Mouse (Mus musculus): ENCODE measurements around the gene Med19.
"Not testable (repeated sequence)": the region's sequence is repeated elsewhere in the genome, so short reads cannot be mapped to it uniquely, and the experiment has no call there.

Gene Med19

DNA sequence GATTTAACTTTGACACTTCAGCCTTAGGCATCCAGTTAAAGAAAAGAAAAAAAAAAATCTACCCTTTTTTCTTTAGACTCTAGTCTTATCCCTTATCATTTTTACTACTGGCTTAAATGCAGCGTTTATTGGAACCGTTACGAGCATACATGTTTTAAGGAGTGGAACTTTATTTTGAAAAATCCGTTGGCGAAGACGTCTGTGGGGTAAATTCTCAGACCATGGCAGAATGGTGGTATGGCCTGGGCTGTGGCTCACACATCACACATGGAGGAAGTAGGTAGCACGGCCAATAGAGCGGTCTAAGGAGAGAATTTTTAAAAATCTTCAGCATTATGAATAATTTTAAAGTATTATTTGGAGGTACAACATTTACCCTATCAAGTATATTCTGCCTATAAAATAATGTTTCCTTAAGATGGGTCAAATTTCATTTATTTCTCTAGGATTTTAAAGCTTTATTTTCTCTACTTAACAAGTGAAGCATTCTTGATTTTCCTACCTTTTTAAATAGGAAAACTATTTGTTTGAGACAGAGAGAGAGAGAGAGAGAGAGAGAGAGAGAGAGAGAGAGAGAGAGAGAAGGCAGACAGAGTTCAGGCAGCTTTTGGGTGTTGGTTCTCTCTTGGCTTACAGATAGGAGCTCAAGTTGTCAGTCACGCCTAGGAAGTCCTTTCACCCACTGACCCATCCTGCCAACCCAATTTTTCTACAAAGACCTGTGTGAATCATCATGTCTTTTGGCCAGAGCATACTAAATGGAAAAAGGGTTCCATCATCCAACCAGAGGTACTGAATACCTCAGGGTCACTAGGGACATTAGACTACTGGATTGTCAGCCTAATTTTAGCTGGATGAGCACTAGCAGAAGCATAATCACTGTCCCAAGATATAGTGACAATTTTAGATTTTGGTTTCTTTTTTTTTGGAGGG lies 38.5 kb downstream of the Med19 start:
- DNase-seq (ENCODE audit: low read depth, low spot score): no peak

DNA sequence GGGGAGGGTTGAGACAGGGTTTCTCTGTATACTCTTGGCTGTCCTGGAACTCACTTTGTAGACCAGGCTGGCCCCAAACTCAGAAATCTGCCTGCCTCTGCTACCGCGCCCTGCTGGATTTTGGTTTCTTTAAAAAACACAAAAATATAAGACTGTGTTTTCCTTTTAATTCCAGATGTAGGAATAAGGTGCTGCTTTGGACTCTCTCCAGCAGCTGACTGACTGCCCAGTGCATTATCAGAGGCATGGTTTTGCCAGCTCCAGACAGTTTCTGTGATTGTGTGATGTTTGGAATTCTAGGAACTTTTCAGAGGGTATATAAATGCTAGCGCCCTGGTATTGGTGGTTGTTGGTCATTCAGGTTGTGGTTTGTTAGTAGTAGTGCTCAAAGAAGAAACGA lies 39.2 kb downstream of the Med19 start:
- DNase-seq (ENCODE audit: low read depth, low spot score): no peak

DNA sequence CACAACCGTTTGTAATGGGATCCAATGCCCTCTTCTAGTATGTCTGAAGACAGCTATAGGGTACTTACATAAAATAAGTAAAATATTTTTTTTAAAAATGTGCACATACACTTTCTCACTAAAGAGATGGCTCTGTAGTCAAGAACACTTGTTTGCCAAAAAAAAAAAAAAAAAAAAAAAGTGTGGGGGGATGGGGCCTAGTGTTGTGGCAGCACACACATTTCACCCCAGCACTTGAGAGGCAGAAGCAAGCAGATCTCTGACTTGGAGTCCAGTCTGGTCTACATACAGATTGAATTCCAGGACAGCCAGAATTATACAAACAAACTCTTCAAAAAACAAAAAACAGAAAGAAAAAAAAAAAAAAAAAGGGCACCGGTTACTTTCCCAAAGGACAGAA lies 42.5 kb downstream of the Med19 start:
- DNase-seq (ENCODE audit: low read depth, low spot score): no peak

DNA sequence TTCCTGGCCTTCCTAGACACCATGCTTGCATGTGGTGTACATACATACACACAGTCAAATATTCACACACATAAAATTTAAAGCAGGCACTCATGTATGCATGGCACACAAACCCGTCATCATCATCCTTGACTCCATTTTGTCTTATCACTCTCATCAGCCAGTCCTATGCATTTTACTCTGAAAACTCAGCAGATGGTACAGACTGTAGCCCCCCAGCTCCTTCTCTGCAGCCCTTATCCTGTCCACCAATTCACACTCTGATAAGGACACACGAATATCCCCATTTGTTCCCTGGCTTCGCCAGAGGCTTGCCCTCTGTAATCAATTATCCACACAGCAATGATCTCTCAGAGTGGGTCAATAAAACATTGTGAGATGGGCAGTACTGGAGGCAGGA lies 43.0 kb downstream of the Med19 start:
- DNase-seq (ENCODE audit: low read depth, low spot score): no peak

DNA sequence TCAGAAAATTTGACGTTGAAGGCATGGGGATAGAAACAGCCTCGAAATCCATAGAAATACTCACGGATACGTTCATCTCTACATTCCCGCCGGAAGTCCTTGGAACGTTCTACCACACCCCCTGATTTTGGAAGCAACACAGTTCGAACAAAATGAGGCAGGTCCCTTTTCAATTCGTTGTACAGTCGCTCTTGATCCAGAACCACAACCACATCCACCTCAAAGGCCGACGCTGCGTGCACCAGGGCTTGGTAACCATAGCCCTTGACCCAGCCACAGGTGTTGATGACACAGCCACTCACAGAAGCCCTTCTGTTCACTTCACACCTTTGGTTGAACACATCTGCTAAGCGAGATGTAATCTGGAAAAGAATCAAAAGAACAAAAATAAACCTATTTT lies 45.7 kb downstream of the Med19 start:
- DNase-seq (ENCODE audit: low read depth, low spot score): no peak

DNA sequence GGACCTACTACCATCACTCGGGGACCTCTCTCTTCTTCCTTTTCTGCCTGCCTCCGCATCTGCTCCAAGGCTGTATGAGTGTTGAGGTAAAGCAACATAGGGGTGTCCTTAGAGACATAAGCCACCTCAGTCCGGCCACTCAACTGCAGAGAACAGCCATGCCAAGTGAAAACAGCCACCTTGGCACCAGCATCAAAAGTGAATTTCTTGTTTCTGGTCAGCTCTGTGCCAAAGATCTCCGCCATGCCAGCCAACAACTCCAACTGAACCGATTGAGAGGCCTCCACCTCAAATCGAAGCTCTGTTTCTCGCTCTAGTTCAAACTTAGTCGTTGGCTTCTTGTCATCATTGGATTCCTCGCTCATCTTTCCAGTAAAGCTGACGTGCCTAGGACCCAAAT lies 47.6 kb downstream of the Med19 start:
- DNase-seq (ENCODE audit: low read depth, low spot score): no peak

DNA sequence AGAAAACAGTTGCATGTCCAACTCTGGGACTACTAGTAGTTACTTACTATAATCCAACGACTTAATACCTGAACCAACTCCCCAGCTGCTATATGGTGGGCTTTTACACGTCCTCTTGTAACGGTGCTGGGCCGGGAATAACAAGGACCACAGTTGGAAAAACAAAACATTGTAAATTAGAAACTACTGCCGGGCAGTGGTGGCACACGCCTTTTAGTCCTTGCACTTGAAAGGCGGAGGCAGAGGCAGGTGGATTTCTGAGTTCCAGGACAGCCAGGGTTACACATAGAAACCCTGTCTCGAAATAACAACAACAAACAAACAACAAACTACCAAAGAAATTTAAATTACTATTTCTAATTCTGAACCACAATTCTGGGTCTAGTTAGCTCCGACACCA lies 48.5 kb downstream of the Med19 start:
- peak; percentile 5 for DNase-seq (ENCODE audit: low read depth, low spot score)

DNA sequence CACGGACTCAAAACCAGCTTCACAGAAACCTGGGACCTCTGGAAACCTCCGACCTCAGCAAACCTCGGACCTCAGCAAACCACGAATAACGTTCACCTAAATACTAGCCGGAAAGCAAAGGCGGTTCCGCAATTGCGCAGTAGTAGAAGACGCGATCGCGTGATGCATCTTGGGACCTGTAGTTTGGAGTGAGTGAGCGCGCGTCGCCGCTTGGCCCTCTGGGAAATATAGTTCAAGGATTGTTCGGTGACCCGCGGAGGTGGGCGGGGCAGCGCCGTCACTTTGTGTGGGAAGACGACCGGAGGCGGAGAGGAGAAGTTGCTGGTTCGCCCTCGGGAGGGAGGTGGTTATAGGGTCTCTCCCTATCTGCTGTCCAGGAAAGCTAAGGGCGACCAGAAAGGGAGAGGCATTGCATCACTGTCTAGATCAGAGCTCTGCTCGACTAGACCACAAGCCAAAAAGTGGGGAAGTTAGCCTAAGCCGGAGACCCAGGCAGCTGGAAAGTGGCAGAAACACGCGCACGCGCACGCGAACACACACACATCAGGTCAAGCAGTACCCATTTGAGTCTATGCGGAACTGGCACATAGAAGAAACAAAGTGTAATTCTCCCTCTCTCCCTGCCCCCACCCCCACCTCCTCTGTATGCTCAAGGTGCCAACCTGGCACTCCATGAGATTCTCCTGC lies 49.1 kb downstream of the Med19 start, which contains the start of gene Clp1:
TSS of gene Clp1 (minus strand) at position 179 of the 687 bp plus-strand sequence.
- DNase-seq (ENCODE audit: low read depth, low spot score): peak; percentile 99

DNA sequence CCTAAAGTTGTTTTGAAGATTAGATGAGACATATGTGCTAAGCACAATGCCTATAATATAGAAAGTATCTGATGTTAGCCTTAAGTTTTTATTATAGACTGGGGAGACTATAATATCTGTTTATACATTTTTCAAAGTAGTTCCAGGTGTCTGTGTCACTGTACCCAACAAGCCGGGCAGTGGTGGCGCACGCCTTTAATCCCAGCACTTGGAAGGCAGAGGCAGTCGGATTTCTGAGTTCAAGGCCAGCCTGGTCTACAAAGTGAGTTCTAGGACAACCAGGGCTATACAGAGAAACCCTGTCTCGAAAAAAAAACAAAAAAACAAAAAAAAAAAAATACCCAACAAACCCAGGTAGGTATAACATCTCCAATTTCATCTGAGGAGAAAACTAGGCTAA lies 50.0 kb downstream of the Med19 start:
- not testable (repeated sequence) for DNase-seq (ENCODE audit: low read depth, low spot score)

DNA sequence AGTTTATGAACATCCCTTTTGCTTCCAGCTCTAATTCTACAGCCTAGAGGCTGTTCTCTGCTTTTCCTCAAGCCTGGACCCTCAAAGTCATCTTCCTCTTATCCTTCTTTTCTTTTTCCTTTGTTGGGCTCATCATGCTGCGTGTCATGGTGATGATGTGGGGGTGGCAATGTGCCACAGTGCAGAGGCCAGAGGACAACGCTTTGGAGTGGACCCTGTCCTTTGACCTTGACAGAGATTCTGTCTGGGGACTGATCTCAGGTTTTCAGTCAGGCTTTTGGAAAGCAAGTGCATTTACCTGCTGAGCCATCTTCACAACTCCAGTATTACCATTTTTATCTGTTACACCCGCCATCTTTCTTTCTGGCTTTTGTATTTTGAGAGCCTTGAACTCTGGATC lies 53.0 kb downstream of the Med19 start:
- DNase-seq (ENCODE audit: low read depth, low spot score): no peak

DNA sequence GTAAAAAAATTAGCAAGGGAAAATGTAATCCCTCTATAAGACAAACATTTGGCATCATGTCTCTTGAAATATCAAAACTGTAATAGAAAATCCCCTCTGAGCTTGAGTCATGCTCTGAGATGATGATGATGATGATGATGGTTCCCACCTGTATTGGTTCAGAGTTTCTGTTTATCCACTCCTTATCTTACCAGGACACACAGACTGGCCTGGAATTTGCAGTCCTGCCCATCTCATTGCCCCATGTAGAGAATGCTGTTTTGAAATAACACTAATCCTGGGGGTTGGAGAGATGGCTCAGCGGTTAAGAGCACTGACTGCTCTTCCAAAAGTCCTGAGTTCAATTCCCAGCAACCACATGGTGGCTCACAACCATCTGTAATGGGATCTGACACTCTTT lies 54.2 kb downstream of the Med19 start:
- DNase-seq (ENCODE audit: low read depth, low spot score): no peak

DNA sequence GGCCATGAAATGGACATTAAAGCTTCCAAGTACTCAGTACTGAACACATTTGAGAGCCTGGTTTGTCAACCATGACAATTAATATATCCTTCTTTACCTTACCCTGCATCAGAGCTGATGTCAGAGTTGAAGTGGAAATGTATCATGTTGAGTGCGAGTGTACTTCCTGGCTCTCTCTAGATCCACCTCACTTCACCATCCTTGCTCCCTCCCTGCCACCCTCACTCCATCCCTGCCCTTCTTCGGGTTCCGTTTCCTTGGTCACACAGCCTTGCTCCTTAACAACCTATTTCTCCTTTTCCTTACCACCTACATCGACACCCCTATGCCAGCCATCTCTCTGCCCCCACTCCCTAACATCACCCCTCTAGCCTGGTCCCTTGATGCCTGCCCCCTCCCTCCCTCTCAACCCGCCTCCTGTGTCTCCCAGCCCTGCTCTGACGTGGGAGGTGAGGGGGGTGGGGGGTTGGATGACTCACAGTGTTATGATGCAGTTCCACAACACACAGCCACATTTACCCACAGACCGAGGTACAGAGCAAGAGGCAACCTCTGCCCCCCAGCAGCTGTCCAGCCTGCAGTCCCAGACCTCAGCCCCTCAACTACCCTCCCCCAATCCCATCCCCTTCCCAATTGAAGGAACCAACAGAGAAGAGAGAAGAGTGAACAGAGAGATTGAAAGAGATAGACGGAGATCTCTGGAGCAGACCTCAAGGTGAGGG lies 55.5 kb downstream of the Med19 start, which contains the start of gene Ypel4:
TSS of gene Ypel4 (plus strand) at position 480 of the 722 bp plus-strand sequence.
- peak; percentile 16 for DNase-seq (ENCODE audit: low read depth, low spot score)

DNA sequence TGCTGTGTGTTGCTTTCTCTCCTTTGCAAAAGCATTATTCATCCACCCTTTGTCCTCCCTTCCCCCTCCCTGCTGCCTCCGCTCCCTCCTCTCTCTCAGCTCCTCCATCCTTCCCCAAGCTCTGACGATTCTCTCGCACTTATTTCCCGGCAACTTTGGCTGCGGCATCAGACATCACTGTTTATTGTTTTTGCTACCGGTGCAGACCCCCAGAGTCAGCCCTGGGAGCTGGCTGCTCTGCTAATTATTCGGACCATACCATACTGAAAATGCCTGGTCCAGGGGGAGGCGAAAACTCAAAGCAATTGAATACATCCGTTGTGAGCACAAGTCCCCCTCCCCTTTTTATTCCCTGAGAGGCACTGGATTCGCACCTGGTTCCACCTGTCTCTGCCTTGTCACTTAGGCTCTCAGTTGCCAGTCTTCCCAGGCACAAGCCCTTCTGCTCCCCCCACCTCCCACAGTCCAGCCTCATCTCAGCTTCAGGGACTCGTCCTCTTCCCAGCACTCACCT lies 56.2 kb downstream of the Med19 start:
- DNase-seq (ENCODE audit: low read depth, low spot score): peak; percentile 16

DNA sequence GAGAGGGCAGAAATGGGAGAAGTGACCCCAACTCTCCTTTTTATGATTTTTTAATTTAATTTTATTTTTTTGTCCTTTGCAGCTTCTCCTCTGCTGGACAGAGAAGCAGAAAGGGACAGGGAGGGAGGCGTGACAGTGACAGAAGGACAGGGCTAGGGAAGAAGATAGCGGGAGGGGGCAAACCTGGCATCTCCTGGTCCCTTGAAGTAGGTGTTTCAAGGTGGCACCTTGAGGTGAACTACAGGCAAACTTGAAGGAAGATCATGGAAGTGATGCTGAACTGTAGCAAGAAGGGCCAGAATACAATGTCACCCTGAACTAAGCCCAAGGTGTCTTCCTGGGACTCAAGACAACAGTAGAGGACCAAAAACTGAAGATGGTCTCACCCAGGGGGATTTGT lies 56.7 kb downstream of the Med19 start:
- DNase-seq (ENCODE audit: low read depth, low spot score): no peak

DNA sequence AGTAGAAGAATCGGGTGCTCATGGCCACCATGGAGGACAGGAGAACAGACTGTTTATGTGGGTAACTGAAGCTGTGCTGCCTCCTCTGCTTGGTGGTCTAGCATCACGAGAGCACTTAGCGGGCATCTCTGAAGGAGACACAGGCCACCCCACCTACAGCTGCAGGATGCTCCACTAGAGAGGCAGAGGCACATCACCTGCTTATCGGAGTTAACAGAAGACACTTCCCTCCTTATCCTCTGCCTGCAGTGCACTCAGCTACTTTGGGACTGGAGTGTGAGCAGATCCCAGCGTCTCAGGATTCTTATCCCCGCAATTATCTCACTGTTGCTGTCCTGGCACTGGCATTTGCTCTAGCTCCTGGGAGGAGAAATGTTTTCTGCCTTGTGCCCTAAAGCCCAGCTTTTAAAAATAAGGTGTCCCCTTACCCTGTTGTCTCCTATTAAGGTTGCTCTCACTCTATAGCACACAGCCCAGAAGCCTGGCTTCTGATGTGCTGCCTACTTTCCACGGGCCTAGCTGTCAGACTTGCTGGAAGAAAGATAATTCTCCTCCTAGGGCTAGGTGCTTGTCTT lies 57.2 kb downstream of the Med19 start:
- DNase-seq (ENCODE audit: low read depth, low spot score): no peak

DNA sequence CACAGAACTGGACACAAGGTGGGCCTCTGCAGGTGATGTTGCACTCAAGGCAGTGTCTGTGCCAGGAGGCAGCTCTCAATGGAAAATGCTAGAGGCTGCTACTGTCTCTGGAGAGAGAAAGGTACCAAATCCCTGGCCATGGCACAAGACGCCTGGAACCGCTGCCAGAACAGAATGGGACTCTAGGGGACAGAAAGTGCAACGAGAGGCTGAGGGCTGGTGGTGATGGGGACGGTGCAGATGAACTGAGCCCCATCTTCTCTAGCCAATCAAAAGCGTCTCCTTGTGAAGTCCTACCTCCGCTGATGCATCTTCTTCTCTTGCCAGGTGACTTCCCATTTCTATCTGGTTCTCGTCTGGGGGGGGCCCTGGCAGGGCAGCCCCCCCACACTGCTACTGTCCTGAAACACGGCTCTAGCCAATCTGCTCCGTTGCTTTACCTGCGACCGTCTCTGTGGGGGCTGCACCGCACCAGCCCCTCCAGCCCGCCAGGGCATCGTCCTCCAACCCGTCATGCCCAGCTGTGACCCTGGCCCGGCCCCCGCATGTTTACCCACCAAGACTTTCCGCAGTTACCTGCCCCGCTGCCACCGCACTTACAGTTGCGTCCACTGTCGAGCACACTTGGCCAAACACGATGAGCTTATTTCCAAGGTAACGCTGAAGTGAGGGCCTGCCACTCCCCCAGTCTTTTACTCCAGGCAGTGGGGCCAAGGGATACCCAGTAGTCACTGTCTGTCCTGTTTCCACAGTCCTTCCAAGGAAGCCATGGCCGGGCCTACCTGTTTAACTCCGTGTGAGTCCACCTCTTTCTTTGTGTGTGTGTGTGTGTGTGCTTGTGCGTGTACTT lies 58.3 kb downstream of the Med19 start:
- peak; percentile 39 for DNase-seq (ENCODE audit: low read depth, low spot score)

DNA sequence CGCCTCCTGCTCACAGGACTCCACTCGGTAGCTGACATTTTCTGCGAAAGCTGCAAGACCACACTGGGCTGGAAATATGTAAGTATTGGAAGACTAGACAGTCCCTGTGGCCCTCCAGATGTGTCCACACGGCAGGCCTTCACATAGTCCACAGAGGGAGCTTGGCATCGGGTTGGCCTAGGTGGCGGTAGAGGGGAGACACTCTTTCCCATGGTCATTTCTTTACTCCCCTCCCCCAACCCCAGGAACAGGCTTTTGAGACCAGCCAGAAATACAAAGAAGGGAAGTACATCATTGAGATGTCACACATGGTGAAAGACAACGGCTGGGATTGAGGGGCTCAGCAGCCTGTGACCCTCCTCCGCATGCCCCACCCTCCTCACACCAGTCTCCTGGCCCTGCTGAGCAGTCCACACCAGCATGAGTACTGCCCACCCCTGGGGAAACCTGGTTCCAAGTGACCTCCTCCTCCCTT lies 59.3 kb downstream of the Med19 start:
- peak; percentile 55 for DNase-seq (ENCODE audit: low read depth, low spot score)
